Mouse (Mus musculus) kidney, adult 2 months (tissue): Measurements from ENCODE around the gene Efemp2. TPM values are rescaled to one million over a fixed set of nuclear protein-coding genes. Genes with fewer than 3 reads are reported as not detected.
A peak's percentile ranks its signal among the peaks of the same experiment; 100 is the strongest.

Experiments
- DNase-seq: peaks from one replicate; pipeline ENCODE4 v3.0.0; 2021
- H3K27ac ChIP-seq: fragments of 200-500 bp; 2 replicates; pipeline ENCODE4 v1.5.1; 2012; ENCODE audit warnings: low read depth, low read length, control low read depth, inconsistent platforms; ENCODE audit not compliant: insufficient read depth
- H3K27me3 ChIP-seq: fragments of 200-500 bp; replicated peaks from 2 replicates; pipeline ENCODE4 v1.6.1; 2012; ENCODE audit warnings: mild to moderate bottlenecking, moderate library complexity, low read length, inconsistent platforms; ENCODE audit not compliant: control insufficient read depth, insufficient read depth
- H3K36me3 ChIP-seq: fragments of 200-500 bp; 2 replicates; pipeline ENCODE4 v1.6.1; 2012; ENCODE audit warnings: mild to moderate bottlenecking, moderate library complexity, low read length, inconsistent platforms; ENCODE audit not compliant: control insufficient read depth, insufficient read depth
- H3K4me1 ChIP-seq: fragments of 200-500 bp; 2 replicates; pipeline ENCODE4 v1.6.1; 2011; ENCODE audit warnings: low read length; ENCODE audit not compliant: control insufficient read depth, insufficient read depth
- H3K4me3 ChIP-seq: fragments of 200-500 bp; 2 replicates; pipeline ENCODE4 v1.5.1; 2011; ENCODE audit warnings: mild to moderate bottlenecking, low read depth, low read length, control low read depth; ENCODE audit not compliant: insufficient read depth
- CTCF ChIP-seq: fragments of 200-500 bp; conservative IDR thresholded peaks from 2 replicates; pipeline ENCODE4 v1.5.1; 2011; ENCODE audit warnings: low read depth, mild to moderate bottlenecking, control low read depth, low read length, moderate library complexity, mixed read lengths; ENCODE audit not compliant: insufficient read depth, insufficient read length
- POLR2A ChIP-seq: fragments of 200-500 bp; IDR thresholded peaks from one replicate; pipeline ENCODE4 v1.6.1; 2011; ENCODE audit warnings: low read depth, low read length, control low read depth
- WGBS: fragments of 180-500 bp; shearing (Covaris S2); methylation state at CpG from one replicate; pipeline ENCODE4 v1.1.7; 2018; 5-methylcytosine and 5-hydroxymethylcytosine counted together
- polyA plus RNA-seq: library from polyadenylated mRNA; depleted of rRNA; stranded (reverse); fragments of >200 nt; gene quantifications from 2 replicates; pipeline ENCODE4 v1.2.3, GENCODE M21; 2012

Efemp2 gene
- polyA plus RNA-seq, 1 experiment: 43.6 TPM

- no peak overlapping the region for H3K27ac ChIP-seq
- H3K4me1 ChIP-seq: peaks cover 5% of the 10 kb centered on the region; the same call in 1 of the 2 replicates
- 62% methylated on average over 3 of the region's 3 CpGs for WGBS
- TF ChIP-seq POLR2A: no peak
- TF ChIP-seq CTCF: no peak
- no peaks in the 10 kb centered on the region for H3K27me3 ChIP-seq
- H3K36me3 ChIP-seq: peaks cover 2% of the 10 kb centered on the region; the same call in 1 of the 2 replicates
- peak; percentile 70 for DNase-seq
- no peak overlapping the region for H3K4me3 ChIP-seq
Measured at GRCm38 (mm10) chr19:5494314-5494713, 20.6 kb downstream of the Efemp2 start.

GRCm38 (mm10) chr19:5495353-5496051 lies 21.7 kb downstream of the Efemp2 start:
- 87% methylated on average over 12 of the region's 12 CpGs for WGBS
- H3K4me1 ChIP-seq: peaks cover 5% of the 10 kb centered on the region; the same call in 1 of the 2 replicates
- peaks cover 2% of the 10 kb centered on the region; the same call in 1 of the 2 replicates for H3K36me3 ChIP-seq
- H3K4me3 ChIP-seq: no peak overlapping the region
- H3K27me3 ChIP-seq: no peaks in the 10 kb centered on the region
- TF ChIP-seq POLR2A (no peak), CTCF (no peak)
- DNase-seq: no peak
- no peak overlapping the region for H3K27ac ChIP-seq

- no peaks in the 10 kb centered on the region for H3K27me3 ChIP-seq
- WGBS: 88% methylated on average over 16 of the region's 16 CpGs
- H3K4me3 ChIP-seq: no peak overlapping the region
- DNase-seq: no peak
- no peak for TF ChIP-seq POLR2A
- TF ChIP-seq CTCF: no peak
- H3K4me1 ChIP-seq: peaks cover 5% of the 10 kb centered on the region; the same call in 1 of the 2 replicates
- no peak overlapping the region for H3K27ac ChIP-seq
- peaks cover 2% of the 10 kb centered on the region; the same call in 1 of the 2 replicates for H3K36me3 ChIP-seq
Measured at GRCm38 (mm10) chr19:5496052-5496370, 22.3 kb downstream of the Efemp2 start.

GRCm38 (mm10) chr19:5500330-5500875 lies 26.6 kb downstream of the Efemp2 start:
- DNase-seq: no peak
- Histone ChIP-seq H3K27ac (no peak overlapping the region), H3K4me1 (no peaks in the 10 kb centered on the region), H3K36me3 (no peaks in the 10 kb centered on the region), H3K4me3 (no peak overlapping the region), H3K27me3 (no peaks in the 10 kb centered on the region)
- 84% methylated on average over 2 of the region's 2 CpGs for WGBS
- TF ChIP-seq POLR2A (no peak), CTCF (no peak)

- Histone ChIP-seq H3K4me3 (no peak within 1 kb of the TSS), H3K4me1 (no peaks in the 10 kb centered on the region), H3K27me3 (no peaks in the 10 kb centered on the region), H3K36me3 (no peaks in the 10 kb centered on the region), H3K27ac (no peak within 1 kb of the TSS)
- DNase-seq: no peak
- no peak for TF ChIP-seq CTCF
- WGBS: 55% methylated on average over 17 of the region's 17 CpGs
Measured at GRCm38 (mm10) chr19:5503687-5504086, 29.9 kb downstream of the Efemp2 start, which contains the start of gene 1700020D05Rik. Gene 1700020D05Rik, minus strand, starts transcription at chr19:5503787.

- H3K4me3 ChIP-seq: peak within 1 kb of the TSS; percentile 59
- peaks cover 9% of the 10 kb centered on the region; the same call in 1 of the 2 replicates for H3K4me1 ChIP-seq
- TF ChIP-seq CTCF: no peak
- no peak for TF ChIP-seq POLR2A
- peak; percentile 100 for DNase-seq
- H3K27me3 ChIP-seq: no peaks in the 10 kb centered on the region
- no peaks in the 10 kb centered on the region for H3K36me3 ChIP-seq
- peak within 1 kb of the TSS; percentile 5; the same call in 1 of the 2 replicates for H3K27ac ChIP-seq
- 3% methylated on average over 47 of the region's 47 CpGs for WGBS
Measured at GRCm38 (mm10) chr19:5510031-5511026, 36.6 kb downstream of the Efemp2 start, which contains the start of gene Snx32. Gene Snx32, minus strand, starts transcription at chr19:5510538.
